Mouse (Mus musculus) right cerebral cortex, postnatal 25 days (tissue): ENCODE data around the gene Fnbp1.
"Not testable (repeated sequence)": the region's sequence is repeated elsewhere in the genome, so short reads cannot be mapped to it uniquely, and the experiment has no call there.

Experiments
- DNase-seq: peaks from one replicate; pipeline ENCODE4 v3.0.0; 2022

Gene Fnbp1

DNA sequence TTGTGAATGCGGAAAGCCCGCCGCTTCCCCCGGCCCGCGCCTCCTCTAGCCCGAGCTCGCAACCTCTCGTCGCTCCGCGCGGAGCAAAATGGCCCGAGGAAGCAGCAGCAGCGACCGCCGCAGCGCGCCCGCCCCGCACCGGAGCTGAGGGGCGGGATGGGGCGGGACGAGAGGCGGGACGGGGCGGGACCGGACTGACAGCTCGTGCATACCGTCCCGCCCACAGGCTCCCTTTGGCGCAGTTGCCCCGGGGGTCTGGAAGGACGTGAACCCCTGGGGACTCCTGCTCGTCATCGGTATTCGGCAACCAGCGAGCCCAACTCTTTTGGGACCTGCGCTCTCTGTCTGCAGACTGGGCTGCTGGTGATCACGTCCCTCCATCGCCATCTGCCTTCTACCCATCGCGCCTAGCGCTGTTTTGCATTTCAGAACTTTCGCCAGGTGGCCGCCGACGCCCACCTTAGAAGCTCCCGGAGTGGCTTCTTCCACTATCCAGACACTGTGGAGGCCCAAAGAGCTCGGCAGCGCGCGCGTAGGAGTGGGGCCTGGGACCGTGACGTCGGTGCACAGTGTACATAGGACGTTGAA is at the start of gene Fnbp1:
TSS of gene Fnbp1 (minus strand) at position 142 of the 588 bp plus-strand sequence.
- DNase-seq, result peak; percentile 90

DNA sequence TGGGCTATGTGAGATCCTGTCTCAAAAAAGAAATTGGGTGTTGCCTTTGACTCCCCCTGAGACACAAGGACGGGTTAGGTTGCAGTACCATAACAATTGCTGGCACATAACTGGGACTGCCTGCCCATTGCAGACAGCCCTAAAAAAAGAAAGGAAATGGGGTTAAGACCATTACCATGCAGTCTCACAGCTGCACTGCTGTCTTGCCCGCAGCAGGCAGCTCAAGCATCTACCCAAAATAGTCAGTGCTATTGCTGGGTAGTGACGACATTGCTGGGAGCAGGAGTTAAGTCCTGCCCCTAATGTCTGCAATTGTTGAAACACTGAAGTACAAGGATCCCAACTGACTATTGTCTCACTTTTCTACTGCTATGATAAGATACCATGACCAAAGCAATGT is 47.8 kb upstream of the Fnbp1 start:
- DNase-seq, result no peak

DNA sequence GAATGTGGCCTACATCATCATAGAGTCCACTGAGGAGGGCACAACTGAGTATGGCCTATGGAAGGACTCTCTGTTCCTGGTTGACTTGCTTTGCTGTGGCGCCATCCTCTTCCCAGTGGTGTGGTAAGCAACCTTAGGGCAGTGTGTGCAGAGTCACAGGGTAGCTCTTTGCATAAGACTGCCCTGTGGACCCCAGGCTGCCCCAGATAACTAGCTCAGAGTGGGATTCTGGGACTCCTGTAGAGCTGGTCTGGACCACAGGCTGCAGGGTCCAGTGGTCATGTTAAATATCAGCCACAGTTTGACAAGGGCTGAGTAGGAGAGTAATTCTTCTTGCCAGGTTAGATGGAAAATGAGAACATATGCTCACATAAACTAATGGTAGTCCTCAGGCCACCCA is 46.9 kb upstream of the Fnbp1 start:
- DNase-seq, result no peak

DNA sequence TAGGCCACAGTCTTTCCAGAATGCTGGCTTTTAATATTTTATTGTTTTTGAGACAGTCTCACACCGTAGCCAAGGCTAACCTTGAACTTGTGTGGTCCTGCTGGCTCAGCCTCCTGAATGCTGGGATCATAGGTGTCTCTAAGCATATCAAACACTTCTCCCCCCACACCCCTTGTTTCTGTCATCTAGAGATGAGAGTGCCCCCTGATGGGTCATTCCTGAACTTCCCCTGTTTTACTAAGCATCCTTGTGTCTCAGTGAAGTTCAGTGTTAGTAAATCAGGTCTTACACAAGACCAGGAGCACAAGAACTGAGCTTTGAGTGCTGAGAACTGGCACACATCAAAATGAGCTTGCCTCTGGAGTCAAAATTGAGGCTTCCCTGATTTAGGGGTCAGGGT is 42.0 kb upstream of the Fnbp1 start:
- DNase-seq, result no peak

DNA sequence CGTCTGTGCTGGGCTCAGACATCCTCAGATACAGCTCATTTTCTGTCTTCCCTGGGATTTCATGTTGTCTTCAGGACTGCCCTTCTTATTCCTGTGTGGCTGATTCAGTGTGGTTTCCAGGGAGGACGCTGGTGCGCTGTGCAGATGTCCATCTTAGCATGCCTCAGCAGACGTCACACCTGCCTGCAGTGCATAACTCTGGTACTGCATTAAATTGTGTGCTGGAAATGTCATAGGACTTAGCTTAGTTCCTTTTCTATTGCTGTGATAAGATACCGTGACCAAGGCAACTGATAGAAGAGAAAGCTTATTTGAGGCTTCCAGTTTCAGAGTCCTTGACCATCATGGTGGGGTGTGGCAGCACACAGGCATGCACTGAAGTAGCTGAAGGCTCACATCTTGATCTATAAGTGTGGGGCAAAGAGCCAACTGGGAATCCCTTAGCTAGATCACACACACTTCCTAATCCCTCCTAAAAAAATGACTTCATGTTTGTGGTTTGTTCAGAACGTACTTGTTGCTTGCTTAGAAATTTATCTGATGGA is 41.0 kb upstream of the Fnbp1 start:
- no peak for DNase-seq

DNA sequence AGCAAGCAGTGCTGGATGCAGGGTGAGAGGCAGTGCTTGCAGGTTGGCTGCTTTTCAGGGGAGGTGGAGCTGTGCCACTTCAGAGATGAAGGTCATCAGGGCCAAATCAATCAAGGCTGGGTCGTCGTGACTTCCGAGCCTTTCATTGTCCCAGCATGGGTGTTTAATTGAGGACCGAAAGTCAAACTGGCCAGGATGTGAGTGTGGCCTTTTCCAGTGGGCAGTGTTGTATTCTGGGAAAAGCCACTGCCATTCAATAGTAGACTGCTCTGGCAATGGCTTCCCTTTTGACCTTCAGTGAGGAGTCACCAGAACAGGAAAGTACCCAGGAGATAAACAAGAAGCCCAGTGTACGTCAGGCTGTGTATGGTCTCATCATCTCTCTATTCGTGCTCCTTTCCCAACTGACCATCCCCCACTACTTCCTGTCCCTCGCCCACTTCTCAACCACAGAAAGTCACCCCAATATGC is 38.3 kb upstream of the Fnbp1 start:
- DNase-seq, result no peak

DNA sequence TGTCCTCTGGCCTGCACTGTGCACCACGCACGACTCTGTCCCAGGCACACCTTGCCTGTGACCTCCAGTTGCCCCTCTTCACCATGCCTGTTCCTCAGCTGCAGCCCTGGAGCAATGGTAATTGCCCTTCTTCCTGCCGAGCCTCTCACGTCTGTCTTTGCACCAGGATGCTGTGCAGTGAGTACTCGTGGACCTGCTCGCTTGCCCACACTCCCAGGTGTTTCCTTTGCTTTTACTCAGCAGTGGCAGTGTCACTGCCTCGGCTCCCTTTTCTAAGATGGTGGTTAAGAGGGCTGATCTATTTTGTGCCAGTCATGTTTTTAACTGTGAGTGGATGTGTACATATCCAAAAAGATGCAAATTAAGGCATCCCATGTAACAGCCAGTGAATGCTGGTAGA is 37.7 kb upstream of the Fnbp1 start:
- no peak for DNase-seq

DNA sequence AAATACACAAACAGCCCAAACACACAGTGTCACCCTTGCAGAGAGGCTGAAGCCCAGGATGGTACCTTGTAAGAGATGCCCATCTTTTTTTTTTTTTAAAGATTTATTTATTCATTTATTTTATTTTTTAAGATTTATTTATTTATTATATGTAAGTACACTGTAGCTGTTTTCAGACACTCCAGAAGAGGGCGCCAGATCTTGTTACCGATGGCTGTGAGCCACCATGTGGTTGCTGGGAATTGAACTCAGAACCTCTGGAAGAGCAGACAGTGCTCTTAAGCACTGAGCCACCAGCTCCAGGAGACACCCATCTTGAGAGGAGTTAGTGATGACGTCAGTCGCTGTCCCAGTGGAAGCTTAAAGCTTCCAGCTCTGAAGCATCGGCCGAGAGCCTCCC is 36.8 kb upstream of the Fnbp1 start:
- not testable (repeated sequence) for DNase-seq

DNA sequence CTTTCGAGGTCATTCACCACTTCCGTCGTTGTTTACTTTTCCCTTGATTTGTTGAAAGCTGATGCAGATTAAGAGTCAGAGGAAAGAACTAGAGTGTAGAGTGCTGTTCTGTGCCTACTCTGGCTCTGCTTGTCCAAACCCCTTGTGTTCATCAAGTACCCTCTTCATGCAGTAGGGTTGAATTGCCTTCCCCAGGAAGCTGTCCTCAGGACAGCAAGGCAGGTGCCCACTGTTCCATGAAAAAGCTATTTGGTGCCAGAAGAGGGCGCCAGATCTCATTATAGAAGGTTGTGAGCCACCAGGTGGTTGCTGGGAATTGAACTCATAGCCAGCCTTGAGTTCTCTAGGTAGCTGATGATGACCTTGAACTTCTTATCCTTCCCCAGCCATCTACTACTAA is 31.5 kb upstream of the Fnbp1 start:
- DNase-seq, result no peak

DNA sequence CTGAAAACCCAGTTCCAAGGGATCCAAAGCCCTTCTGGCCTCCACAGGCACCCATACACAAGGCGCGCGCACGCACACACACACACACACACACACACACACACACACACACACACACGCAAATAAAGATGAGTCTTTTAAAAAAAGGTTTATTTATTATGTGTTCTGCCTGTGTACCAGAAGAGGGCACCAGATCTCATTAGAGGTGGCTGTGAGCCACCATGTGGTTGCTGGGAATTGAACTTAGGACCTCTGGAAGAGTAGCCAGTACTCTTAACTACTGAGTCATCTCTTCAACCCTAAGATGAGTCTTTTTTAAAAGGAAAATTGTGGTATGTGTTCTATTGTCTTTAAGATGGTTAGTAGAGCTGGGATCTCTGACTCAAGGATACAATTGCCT is 30.7 kb upstream of the Fnbp1 start:
- no peak for DNase-seq

DNA sequence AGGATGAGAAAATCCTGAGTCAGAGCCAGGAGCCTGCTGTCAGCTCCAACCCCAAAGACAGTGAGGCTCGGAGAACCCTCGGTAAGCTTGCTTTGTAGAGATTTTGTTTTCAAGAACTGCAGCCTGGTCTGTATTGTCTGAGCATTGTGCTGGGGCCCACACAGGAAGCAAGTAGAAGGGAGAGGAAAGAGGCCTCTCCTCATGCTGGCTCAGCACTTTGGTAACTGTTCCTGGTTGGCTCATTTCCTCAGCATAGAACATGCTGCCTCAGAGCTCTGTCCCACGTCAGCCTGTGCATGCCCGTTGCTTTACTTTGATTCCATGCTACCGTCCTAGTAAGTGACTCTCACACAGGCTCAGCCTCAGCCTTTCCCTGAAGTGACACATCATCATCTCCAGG is 30.2 kb upstream of the Fnbp1 start:
- no peak for DNase-seq

DNA sequence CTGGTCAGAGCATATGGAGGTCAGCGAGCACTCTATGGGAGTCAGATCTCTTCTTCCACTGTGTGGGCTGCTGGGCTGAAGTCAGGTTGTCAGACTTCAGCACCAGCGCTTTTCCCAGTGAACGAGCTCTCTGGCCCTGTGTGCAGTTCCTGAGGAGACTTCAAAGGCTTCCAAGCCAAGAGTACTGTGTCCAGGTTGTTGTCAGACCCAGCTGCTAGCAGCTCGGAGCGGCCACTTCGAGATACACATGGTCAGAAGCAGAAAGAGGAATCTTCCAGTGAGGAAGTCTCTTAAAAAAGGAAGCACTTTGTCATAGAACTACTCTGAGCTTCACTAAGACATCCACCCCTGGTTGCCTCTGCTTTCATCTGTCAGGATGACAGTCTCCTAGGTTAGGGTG is 28.4 kb upstream of the Fnbp1 start:
- no peak for DNase-seq

DNA sequence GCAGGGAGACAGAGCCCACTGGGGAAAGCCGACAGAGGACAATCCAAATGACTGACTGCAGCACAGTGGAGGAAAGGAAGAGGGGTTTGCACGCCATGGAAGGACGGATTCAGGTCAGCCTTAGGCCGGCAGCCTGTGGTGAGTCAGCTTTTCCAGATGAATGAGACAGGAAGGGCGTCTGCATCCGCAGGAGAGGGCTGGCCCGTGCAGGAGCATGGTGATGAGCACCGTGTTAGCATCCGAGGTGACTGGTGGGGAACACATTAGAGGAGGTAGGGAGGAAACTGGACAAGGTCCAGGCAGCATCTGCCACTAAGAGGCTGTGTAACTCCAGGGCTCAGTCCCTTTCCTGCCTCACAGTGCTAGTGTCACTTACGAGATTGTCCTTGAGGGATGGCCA is 27.2 kb upstream of the Fnbp1 start:
- DNase-seq, result no peak

DNA sequence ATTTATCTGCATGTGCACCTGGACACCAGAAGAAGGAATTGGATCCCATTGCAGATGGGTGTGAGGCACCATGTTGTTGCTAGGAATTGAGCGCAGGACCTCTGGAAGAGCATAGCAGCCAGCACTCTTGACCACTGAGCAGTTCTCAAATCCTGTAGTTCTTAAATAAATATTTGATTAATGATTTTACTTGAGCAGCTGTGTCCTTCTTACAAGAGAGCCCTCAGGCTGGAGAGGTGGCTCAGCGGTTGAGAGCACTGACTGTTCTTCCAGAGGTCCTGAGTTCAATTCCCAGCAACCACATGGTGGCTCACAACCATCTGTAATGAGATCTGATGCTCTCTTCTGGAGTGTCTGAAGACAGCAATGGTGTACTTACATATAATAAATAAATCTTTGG is 25.8 kb upstream of the Fnbp1 start:
- not testable (repeated sequence) for DNase-seq

DNA sequence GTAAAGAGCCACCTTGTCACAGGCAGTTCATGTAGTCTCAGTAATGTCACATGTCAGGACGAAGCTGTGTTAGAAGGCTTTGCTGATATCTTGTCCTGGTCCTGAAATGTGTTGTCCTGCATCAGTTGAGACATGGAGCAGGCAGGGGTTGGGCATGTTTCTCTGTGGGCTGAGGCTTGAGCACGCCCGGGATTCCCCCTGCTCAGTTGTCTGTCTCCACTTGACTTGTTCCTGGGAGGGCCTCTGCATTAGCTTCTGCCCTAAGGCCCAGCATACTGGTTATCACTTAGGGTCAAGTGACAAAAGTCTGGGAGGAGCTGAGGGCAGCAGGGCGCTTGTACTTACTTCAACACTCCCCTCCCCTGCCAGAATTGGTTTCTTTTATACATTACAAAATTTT is 23.7 kb upstream of the Fnbp1 start:
- DNase-seq, result no peak

DNA sequence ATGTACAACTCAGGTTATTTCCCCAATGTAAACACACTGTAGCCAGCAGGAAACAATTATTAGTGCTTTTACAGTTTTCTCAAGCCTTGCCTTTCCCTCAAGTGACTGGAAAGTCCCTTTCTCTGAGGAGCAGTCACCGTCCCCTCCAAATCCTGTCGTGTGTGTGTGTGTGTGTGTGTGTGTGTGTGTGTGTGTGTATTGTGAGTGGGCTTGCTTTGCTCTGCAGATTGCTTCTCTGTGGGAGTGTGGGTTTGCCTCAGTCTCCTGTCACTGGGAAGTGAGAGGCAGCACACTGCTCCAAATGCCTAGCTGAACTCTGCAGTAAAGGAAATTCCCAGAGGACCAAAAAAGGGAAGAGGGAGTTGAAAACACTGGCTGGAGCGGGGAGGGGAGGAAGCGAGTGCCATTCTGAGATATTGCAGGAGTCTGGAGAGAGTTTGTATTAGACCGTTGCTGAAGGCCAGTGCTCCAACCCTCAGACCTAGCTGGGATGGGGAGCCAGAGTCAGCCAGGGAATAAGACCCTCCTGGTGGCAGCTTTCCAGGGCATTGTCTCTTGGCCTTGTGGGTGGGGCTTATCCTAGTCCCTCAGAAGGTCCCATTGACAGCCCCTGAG is 23.1 kb upstream of the Fnbp1 start:
- DNase-seq, result no peak

DNA sequence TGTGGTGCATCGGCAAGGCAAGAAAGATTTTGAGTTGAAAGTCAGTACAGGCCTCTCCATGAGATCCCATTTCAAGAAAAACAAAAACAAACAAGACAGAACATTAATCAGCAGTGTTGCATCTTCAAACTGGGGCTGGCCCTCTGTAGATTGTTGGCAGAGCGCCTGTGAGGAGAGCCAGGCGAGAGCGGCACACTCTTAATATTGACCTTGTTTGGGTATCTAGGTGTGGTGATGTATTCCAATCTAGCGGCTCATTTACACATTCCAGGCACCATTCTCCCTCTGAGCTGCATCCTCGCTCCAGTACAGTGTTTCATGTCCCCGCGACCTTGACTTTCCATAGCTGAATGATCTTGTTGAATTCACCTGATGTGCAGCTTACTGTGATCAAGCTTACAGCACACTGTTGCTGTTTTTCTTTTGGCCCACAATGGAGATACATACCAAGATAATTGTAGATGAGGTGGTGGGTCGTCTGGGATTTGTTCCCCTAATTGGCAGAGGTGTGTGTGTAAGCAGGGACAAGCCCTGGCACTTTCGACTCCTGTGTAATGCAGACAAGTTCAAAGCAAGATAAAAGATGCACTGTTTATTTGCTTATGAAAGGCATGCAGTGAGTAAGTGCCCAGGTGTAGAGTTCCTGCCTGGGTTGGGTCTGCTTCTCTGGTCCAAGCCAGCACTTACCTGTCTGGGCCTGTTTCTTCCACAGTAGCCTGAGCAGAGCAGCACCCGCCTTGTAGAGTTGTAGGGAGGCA is 21.7 kb upstream of the Fnbp1 start:
- DNase-seq, result no peak

DNA sequence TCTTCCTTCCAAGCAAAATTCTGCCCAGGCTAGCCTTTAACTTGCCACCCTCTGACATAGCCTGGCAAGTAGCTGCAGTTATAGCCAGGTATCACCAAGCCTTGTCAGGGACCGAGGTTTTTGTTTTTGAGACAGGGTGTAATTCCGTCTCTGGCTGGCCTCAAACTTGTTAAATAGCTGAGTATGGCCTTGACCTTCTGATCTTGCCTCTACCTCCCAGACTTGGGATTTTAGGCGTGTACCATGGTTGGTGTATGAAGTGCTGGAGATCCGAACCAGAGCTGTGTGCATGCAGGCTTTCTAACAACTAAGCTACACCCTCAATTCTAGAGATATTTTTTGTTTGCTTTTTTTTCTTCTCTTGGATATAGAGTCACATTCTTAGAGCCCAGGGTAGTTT is 19.8 kb upstream of the Fnbp1 start:
- DNase-seq, result no peak

DNA sequence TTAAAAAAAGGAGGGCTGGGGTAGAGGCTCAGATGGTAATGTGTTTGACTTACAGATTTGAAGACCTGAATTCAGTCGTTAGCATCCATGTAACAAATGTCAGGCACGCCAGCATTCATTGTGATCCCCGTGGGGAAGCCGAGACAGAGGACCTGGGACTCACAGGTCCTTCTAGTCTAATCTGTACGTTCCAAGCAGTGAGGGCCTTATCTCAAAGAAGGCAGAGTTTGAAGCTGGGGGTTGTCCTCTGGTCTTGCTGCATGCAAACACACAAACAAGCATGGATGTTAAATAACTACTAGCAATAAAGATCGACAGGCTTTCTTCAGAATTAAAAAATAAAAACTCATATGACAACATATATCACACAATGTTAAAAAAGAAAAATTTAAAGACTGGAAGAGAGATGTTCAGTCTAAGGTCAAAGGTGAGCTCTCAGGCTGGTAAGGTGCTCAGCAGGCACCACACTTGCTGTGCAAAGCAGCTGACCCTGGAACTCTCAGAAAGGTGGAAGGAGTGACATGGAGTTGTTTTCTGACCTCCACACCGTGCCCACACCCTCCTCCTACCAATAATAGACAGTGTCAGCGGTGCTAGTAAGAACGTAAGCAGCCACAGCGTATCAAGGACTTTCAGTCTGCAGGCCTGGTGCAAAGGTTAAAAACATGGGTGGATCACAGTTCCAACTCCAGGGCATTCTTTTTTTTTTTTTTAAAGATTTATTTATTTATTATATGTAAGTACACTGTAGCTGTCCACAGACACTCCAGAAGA is 18.5 kb upstream of the Fnbp1 start:
- no peak for DNase-seq

DNA sequence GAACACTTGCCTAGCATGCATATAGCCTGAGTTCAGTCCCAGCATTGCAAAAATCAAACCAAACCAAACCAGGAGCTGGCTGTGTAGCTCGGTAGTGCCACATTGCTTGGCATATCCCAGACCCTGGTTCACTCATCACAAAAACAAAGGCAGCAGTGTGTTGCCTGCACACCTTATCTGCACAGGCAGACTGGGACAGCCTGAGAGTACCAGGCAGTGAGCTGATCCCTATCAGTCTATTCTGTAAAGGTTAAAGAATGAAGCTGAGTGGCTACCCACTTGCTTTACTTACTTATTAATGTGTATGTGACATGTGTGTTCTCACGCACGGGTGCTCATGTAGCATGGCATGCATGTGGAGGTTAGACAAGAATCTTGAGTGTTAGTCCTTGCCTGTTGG is 15.0 kb upstream of the Fnbp1 start:
- DNase-seq, result no peak

DNA sequence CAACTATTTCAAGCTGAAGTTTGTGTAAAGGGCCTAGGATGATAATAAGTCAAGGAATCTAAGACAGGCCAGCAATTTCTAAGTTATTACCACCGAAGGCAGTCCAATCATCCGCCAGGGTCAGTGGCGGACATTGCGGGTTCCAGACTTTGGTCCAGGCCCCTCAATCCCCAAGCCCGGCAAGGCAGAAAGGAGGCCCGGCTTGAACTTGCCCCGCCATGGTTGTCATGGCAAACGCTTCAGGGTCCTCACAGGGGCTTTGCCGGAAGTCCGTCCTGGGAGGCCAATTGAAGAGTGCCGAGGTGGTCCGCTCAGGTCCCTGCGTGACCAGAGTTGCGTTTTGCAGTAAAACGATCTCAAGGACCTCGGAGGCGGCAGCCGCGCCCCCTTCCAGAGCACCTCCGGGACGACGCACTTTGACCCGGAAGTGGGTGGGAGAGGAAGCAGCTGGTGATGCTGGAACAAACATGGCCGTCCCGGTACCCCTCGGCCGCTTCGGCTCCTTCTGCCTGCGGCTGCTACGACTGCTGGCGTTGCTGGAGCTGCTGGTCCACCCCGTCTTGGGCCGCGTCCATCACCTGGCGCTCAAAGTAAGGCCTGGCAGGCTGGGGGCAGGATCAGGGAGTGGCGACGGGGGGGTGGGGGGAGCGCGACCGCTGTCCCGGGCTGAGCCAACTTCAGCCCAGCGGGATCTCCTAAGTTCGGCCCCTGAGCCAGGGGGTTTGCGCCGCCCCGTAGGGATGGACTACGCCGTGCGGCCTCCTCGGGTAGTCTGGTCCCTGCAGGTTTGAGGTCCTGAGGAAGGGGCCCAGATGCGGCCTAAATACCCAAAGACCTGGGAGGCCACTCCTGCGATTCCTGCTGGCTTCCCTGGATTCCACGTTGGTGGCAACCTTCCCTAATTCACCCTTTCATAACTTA is 10.3 kb upstream of the Fnbp1 start, which contains the start of gene Gpr107:
TSS of gene Gpr107 (plus strand) at position 425 of the 921 bp plus-strand sequence.
- peak; percentile 82 for DNase-seq

DNA sequence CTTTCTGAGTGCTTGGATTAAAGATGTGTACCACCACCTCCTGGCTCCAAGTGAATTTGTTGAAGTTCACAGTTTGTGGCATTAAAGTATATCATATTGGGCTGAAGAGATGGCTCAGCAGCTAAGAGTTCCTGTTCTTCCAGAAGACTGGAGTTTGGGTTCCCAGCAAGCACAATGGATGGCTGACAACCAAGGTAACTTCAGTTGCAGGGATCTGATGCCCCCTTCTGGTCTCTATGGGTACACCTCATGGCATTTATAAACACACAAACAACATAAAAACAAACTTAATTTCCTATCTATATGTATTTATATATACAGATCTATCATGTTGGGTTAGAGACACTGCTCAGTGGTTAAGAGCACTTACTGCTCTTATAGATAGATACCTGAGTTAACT is 9.0 kb upstream of the Fnbp1 start:
- DNase-seq, result no peak
